Mouse (Mus musculus) layer of hippocampus, adult 18-20 months (tissue): Measurements from ENCODE around the gene Aipl1. TPM values are rescaled to one million over a fixed set of nuclear protein-coding genes. Genes with fewer than 3 reads are reported as not detected.

Experiments used
- DNase-seq, 2 experiments: peaks; one replicate each; pipeline ENCODE4 v3.0.0; 2022; ENCODE audit warnings: low spot score in 2 of 2
- total RNA-seq, 2 experiments: library from RNA; stranded (reverse); gene quantifications; 2 replicates each; pipeline ENCODE4 v1.2.3; 2021

Gene Aipl1
- total RNA-seq, 2 experiments from 2014 or later = not detected

- peak; percentile 54 to 73 for DNase-seq
These were observed 13.9 kb upstream of the Aipl1 start for GRCm38 (mm10) chr11:72050895-72051858.

- no peak for DNase-seq
These were observed 13.0 kb upstream of the Aipl1 start for GRCm38 (mm10) chr11:72050168-72050894.

DNA sequence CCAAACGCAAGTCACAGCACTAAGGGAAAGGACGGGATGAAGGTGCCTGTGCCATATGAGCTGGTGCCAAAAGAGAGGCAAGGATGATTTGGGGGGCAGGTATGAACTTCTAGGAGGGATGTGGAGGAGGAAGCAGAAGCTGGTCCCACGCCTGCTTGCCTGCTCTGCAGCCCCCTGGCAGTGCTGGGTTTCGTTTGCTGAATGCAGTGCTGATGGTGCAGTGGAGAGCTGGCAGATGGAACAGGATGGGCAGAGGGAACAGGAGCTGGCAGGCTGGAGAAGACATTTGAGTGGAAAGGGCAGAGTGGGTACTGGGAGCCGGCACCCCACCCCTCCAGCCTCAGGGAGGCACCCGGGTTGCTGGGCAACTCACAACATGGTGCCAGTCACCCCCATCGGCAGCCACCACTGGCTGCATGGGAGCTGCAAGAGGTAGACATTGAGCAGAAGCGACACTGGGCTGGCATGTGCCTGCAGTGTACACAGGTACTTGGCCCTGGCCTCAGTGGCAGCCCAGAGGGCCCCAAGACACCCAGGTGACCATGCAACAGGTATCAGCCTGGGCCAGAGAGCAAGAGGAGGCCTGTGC is 12.0 kb upstream of the Aipl1 start:
- no peak for DNase-seq

DNA sequence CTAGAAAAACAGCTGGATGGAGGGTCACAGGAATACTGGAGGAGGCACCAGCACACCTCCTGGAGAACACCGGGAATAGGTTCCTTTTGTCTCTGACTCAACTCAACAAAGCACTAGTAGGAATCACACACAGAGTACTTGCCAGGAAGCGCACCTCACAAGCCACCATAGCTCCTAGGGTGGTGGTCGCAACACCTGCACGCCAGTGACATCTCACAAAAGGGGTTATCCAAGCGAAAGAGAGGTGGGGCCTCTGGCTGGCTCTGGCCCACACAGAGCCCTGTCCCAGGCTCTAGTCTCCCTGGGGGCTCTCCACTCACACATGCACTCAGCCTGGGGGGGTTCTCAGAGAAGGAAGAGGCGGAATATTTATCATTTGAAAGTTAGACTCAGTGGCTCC is 11.4 kb upstream of the Aipl1 start:
- no peak for DNase-seq

GRCm38 (mm10) chr11:72044231-72044630 is 6.9 kb upstream of the Aipl1 start:
- DNase-seq = no peak

DNA sequence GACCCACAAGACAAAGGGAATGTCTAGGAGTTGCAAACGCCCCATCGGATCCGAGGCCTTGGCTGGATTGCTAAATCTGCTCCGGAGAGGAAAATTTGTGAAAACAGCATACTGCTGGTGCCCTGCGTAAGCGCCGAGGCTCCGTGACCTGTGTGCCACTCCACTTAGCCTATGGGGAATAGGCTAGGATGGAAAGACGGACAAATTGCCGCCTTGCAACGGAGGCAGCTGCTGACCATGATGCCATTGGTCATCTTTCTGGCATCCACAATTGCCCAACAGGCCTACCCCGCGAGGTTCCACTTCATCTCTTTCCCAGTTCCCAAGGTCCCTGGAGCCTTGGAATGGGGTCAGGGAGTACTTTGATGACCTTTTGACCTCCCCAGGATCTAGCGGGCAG is 5.3 kb upstream of the Aipl1 start:
- no peak for DNase-seq

DNA sequence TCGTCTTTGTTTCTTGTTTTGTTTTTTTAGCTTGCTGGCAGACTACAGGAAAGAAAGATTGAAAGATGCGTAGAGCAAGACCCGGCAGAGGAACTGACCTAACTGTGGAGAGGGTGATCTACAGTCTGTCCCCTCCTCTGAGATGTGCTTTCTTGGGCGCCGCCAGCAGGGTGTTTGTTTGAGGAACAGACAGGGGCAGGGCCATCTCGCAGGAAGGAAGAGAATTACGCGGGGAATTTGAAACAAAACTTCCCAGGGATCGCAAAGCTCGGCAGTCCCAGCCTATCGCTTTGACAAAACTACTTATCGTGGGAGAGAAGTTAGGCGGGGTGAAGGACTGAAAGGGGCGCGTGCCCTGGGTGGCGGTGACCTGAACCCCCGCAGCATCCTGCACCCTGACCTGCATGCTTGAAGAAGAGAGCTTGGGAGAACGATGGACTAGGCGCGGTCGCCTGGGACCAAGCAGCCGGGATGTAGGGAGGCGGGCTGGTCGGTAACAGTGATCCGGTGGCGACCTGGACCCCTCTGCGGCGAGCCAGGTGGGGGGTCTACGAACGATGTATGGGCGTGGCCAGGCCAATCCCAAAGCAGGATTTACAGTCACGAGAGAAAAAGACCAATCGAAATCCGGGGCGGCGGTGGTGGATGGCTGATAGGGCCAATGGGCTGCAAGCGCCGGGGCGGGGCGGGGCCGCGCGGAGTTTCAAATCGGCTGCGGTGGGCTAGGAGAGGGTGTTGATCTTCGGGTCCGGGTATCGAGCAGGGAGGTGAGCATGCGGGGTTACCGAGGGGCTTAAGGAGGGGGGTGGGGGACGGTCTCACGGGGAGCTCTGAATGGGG is 4.7 kb upstream of the Aipl1 start, which contains the start of gene Pimreg:
Gene Pimreg (plus strand): TSS at position 265 of the 840 bp plus-strand sequence.
- DNase-seq = peak; percentile 64 to 81

- DNase-seq = no peak
These were observed 4.0 kb upstream of the Aipl1 start for GRCm38 (mm10) chr11:72041290-72041767.

GRCm38 (mm10) chr11:72039599-72040386 is 2.5 kb upstream of the Aipl1 start:
- peak in 1 of 2 experiments; percentile 36 for DNase-seq

GRCm38 (mm10) chr11:72037996-72038395 is 687 bp upstream of the Aipl1 start:
- DNase-seq = peak; percentile 45 to 89

DNA sequence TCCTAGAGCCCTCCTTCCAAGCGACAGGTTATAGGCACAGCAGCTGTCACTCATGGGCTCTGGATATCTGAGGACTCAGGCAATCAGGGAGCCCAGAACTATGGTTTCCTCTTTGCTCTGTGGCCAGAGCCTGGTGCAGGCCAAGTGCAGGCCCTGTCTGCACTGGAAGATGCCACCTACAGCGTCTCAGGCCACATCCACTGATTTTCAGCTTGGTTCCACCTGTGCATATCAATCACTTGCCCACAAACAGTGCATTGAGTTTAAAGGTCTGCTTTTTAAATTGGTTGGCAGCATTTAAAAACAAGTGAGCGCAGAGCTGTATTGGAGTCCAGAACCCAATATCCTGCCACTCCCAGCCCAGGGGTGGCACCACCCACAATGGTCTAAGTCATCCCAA is 4.7 kb downstream of the Aipl1 start:
- DNase-seq = no peak

DNA sequence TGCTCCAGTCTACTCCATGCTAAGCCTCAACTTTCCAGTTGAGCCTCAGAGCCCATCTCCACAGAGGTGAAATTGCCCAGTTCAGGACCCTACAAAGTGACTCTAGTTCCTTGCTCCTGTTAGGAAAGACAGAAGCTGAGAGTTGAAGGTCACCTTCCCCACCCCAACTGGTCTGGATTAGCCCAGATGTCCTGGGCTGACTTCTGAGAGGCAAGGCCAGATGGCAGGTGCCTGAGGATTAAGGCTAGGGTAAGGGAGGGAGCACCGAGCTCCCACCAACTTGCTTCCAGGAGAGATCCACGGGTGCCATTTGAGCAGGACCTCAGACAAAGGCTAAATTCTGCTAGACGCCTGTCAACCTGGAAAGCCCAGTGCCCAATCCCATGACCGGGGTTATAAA is 5.2 kb downstream of the Aipl1 start:
- DNase-seq = no peak

DNA sequence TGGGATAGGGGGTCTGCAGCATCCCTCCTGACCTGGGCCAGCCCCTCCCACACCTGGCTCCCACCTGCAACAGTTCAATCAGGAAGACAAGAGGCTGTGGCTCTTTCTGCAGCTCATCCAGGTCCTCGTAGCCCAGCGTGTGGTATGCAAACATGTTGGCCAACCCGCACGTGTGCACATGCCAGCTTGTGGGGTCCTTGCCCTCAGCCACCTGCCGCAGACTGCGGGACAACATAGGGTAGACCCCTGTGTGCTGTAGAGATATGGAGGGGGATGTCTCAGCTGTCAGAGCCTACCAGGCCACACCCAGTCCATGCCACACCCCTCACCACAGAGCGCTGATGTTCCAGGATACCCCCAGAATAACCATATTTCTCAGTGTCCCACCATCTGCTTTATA is 6.0 kb downstream of the Aipl1 start:
- DNase-seq = no peak

DNA sequence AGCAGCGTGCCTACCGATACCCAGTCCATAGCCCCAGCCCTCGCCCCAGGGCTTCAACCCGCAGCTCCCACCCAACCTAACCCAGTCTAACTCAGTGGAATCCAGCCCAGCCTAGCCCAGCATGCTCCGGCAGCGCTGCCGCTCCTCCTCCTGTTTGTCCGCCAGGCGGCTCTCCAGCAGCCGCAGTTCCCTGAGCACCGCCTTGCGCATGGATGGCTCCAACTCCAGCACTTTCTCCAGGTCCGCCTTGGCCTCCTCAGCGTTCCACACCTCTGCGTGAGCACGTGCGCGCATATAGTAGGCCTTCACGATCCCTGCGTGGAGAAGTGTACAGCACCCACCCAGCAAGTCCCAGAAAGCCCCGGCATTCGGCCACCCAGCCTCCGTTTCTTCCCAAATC is 8.2 kb downstream of the Aipl1 start:
- peak in 1 of 2 experiments; percentile 61 for DNase-seq

- no peak for DNase-seq
These were observed 9.5 kb downstream of the Aipl1 start for GRCm38 (mm10) chr11:72027836-72028235.

GRCm38 (mm10) chr11:72026516-72026915 is 10.8 kb downstream of the Aipl1 start:
- no peak for DNase-seq

GRCm38 (mm10) chr11:72025843-72026242 is 11.5 kb downstream of the Aipl1 start:
- DNase-seq = no peak

DNA sequence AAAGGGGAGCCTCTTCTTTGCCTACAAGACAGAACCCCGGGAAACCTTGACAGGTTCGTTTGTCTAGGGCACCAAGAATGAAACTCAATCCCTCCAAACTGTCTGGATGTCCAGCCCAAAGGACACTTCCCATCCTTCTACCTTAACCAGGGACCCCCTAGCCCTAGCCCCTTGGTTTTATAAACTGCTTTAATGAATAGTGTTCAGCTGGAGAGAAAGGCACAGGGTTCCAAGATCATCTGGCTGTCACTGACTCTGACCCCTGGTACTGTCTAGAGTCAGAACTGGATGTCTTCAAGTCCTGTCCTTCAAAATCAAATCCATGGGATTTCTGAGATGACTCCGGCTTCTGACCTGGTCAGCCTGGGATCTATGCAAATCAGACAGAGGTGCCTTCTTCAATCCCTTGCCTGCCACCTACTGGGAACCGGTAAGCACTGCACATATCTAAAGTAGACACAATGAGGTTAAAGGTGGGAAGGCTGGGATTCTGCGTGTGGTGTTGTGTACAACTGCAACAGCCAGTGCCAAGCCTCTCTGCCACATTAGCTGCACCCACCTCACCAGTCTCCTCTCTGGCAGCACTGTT is 13.0 kb downstream of the Aipl1 start:
- peak in 1 of 2 experiments; percentile 81 for DNase-seq

DNA sequence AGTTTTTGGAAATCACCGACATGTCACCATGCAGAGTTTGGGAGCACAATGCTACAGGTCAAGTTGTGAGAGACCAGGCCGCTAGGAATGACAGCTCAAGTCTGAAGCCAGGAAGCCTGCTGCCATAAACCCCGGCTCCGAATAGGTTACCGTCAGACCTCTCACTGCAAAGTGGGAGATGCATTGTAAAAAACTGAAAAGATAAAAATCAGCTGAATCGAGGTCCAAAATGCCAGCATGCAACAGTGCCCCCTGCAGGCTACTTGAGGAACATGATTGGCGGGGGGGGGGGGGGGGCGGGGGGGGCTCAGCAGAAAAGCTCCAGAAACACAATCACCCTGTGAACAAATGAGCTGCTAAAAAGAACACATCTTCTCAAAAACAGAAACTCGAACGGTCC is 13.7 kb downstream of the Aipl1 start:
- no peak for DNase-seq
